14 mouse cellular contexts compared by ENCODE assay signal in genomic region chr1:137091762-137092161, GRCm38 (mm10).
DNase-seq lines count a peak whose midpoint lies in the region; ATAC-seq and TF ChIP-seq lines count a peak whose summit lies in the region.
"Had no signal": no experiment of that assay in that cellular context is flagged by ENCODE, and none has a peak within 500 bp of the region (broad histone marks: within the 10 kb centered on the region; RNA-seq: fewer than 3 reads in every experiment).

No protein-coding gene starts in this region.

- no peaks in the 10 kb centered on the region for H3K4me1 ChIP-seq in hindbrain, postnatal 0 days (ENCODE audit: insufficient read depth, low read length)
- H3K4me1 ChIP-seq in lung, adult 2 months (ENCODE audit: control insufficient read depth, insufficient read depth, low read length) = no peaks in the 10 kb centered on the region
- H3K4me1 ChIP-seq: embryonic facial prominence, embryonic 15.5 days had no signal

- WGBS in hindbrain, postnatal 0 days = 6% methylated on average over 9 of the region's 9 CpGs
- WGBS in lung, adult 2 months = 36% methylated on average over 9 of the region's 9 CpGs

- peak; percentile 37 for DNase-seq in layer of hippocampus, adult 9-11 months
- no peak for DNase-seq in layer of hippocampus, postnatal 25 days (ENCODE audit: extremely low spot score in 1 of 2, low spot score in 1 of 2)
- peak; percentile 79 for DNase-seq in brain, embryonic 14.5 days (ENCODE audit: low read depth)
- DNase-seq in hindbrain, postnatal 0 days (ENCODE audit: low spot score) = peak; percentile 59
- DNase-seq in retina, postnatal 1 day = peak; percentile 67
- DNase-seq in urinary bladder, adult 18-20 months (ENCODE audit: low spot score in 2 of 2) = no peak
- no peak for DNase-seq in lung, adult 2 months
- DNase-seq: gastrocnemius, postnatal 25 days; heart, postnatal 14 days; kidney, adult 2 months; liver, postnatal 0 days had no signal

- no peak overlapping the region for H3K9ac ChIP-seq in hindbrain, postnatal 0 days (replicated peaks; ENCODE audit: low read length)
- H3K9ac ChIP-seq: embryonic facial prominence, embryonic 15.5 days; liver, postnatal 0 days had no signal

- TF ChIP-seq CTCF in brain, embryonic 14.5 days (IDR thresholded peaks at IDR 0.05; ENCODE audit: borderline replicate concordance, extremely low read depth, insufficient read depth, insufficient read length) = no peak
- TF ChIP-seq CTCF in hindbrain, postnatal 0 days (IDR thresholded peaks at IDR 0.05; ENCODE audit: low read depth) = no peak
- TF ChIP-seq CTCF in lung, adult 2 months (IDR thresholded peaks at IDR 0.05; ENCODE audit: insufficient read depth, low read length) = no peak

- ATAC-seq in hindbrain, postnatal 0 days = peak; percentile 66; the same call in 1 of the 2 replicates
- ATAC-seq: liver, postnatal 0 days had no signal

- H3K27me3 ChIP-seq in hindbrain, postnatal 0 days (ENCODE audit: insufficient read depth, low read length) = no peaks in the 10 kb centered on the region
- H3K27me3 ChIP-seq: embryonic facial prominence, embryonic 15.5 days had no signal

- no peak overlapping the region for H3K27ac ChIP-seq in hindbrain, postnatal 0 days
- H3K27ac ChIP-seq: embryonic facial prominence, embryonic 15.5 days; stomach, postnatal 0 days had no signal

- no peaks in the 10 kb centered on the region for H3K9me3 ChIP-seq in hindbrain, postnatal 0 days (ENCODE audit: low read length)
- H3K9me3 ChIP-seq: embryonic facial prominence, embryonic 15.5 days had no signal

- no peak for TF ChIP-seq POLR2A in brain, embryonic 14.5 days (IDR thresholded peaks at IDR 0.05; ENCODE audit: borderline replicate concordance, extremely low read depth, insufficient read depth, insufficient read length, poor library complexity, severe bottlenecking)
- TF ChIP-seq POLR2A in lung, adult 2 months (IDR thresholded peaks at IDR 0.05; ENCODE audit: borderline replicate concordance, extremely low read depth, low read depth, low read length) = no peak

- H3K4me3 ChIP-seq in hindbrain, postnatal 0 days (ENCODE audit: low read length) = no peak overlapping the region
- H3K4me3 ChIP-seq in lung, adult 2 months (replicated peaks; ENCODE audit: extremely low read depth, low read depth, low read length) = no peak overlapping the region
- H3K4me3 ChIP-seq: embryonic facial prominence, embryonic 15.5 days had no signal

- H3K4me2 ChIP-seq in hindbrain, postnatal 0 days (ENCODE audit: low read depth, low read length) = peak overlapping the region; percentile 35
- H3K4me2 ChIP-seq: embryonic facial prominence, embryonic 15.5 days had no signal

- H3K36me3 ChIP-seq in hindbrain, postnatal 0 days (ENCODE audit: insufficient read depth, low read length) = no peaks in the 10 kb centered on the region
- H3K36me3 ChIP-seq: embryonic facial prominence, embryonic 15.5 days; G1E had no signal

Comparison
In these comparisons a context has a peak if more than half of its experiments do, and no peak if none do; other contexts are left out.
1. DNase-seq: peak in layer of hippocampus, adult 9-11 months (single experiment), brain, embryonic 14.5 days (single experiment), hindbrain, postnatal 0 days (single experiment) and retina, postnatal 1 day (single experiment); none in layer of hippocampus, postnatal 25 days (0 of 2), urinary bladder, adult 18-20 months (0 of 2) and lung, adult 2 months (single experiment).